Mouse (Mus musculus) urinary bladder, adult 18-20 months (tissue): ENCODE measurements at regions not wholly inside any gene's neighbourhood (a gene's known extent, or its start where the extent isn't known, plus 50 kb on each side); places are given as distances from the start of the nearest gene placed in this dataset.

Experiments
- DNase-seq, 2 experiments: peaks; one replicate each; pipeline ENCODE4 v3.0.0; 2022; ENCODE audit warnings: low spot score in 2 of 2, mixed read lengths in 2 of 2

DNA sequence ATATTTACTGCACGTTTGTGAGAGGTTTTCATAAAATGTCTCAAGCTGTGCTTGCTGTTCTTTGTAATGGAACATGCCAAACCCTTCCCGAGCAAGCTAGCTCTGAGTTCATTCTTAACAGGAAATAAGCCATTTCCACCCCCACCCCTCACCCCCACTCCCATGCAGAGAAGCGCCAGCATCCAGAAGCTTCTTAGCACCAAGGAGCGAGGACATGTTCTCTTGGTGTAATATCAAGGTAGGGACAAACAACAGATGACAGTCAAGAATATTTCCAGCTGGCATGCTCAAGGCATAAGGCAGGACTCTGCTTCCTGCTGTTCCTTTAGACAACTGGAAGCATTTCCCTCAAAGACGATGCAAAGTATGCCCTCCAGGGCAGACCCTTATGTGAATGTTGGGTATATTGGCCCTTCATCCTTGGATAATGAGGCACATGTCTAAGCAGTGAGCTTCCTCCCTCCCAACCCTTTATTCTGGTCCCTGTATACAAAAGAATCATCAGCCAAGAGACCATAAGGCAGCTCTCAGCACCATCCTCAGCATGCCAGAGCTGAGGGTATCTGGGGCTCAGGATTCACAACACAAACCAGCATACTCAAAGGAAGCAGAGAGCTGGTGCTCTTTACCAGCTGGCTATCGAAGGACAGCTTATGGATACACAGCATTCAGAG lies 205.2 kb upstream of the Ppp2r2d start:
- DNase-seq, result no peak

DNA sequence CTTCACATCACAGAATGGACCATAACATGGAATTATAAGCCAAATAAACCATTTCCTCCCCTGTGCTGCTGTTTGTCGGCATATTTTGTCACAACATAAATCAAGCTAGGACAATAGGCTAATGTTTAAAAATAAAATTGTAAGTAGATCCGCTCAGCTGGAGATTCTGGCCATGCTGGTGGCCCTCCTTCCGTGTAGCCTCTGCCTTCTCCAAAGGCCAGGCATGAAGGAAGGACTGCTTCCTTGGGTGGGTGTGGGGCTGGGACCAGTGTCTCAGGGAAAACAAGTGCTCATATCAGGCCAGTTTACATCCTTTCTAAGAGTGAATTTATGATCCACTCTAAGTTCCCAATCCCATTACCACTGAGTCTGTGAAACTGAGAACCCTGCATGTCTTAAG lies 206.3 kb upstream of the Ppp2r2d start:
- no peak for DNase-seq

GRCm38 (mm10) chr7:138626061-138626460 lies 219.8 kb upstream of the Ppp2r2d start:
- peak; percentile 56 to 72 for DNase-seq

- no peak for DNase-seq
These were observed 223.5 kb upstream of the Tcerg1l start for GRCm38 (mm10) chr7:138620896-138621655.

- DNase-seq, result no peak
These were observed 222.7 kb upstream of the Tcerg1l start for GRCm38 (mm10) chr7:138620080-138620684.

DNA sequence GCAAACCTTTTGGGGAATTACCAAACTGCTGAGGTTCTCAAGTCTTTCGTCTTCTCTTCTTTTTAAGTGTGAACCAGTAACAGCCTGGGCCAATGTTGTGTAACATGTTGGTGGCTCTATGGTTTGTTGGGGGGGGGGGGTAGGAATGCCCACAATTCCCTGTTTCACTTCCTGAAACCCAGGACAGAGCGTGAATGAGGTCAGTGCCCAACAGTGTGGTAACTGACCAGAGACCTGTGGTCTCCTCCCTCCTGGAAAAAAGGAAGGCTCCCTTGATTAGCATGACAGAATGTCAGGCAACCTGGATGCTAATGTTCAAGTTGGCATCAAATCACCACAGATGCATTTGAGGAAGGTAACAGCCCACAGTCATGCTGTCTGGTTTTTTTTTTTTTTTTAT lies 218.9 kb upstream of the Tcerg1l start:
- DNase-seq, result no peak

- no peak for DNase-seq
These were observed 212.1 kb upstream of the Tcerg1l start for GRCm38 (mm10) chr7:138609605-138610004.

DNA sequence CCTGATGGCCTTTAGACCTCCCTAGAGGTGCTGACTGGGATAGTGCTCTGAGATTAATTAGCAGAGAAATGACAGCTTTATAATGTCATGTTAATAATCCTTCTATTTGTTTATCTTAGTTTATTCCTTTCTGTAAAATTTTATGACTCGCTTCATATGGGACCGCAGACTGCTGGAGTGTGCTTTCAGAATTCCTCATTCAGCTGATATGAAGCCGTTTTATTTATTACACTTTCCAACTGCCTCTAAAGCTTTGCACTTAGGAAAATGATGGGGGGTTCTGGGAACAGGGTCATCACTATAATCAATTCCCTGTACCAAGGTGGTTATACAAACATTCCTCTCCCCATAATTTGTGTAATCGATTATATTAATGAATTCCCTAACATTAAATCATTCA lies 211.6 kb upstream of the Tcerg1l start:
- no peak for DNase-seq

- no peak for DNase-seq
These were observed 208.9 kb upstream of the Tcerg1l start for GRCm38 (mm10) chr7:138606363-138606964.

DNA sequence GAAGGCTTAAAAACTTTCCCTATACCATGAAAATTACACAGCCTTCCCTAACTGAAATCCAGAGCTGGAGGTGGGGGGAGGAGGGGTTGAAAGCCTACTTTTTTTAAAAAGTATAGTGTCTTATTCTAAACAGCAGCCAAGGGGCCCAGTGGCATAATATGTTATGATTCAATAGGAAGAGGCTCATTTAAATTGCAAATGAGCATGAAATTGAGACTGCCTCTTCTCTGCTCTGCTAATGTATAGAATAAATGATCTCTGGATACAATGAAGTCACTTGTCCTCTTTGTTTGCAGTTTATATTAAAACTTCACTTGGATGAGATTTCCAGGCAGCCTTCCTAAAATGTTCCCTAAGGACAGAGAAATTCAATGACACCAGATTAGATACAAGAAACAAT lies 208.4 kb upstream of the Tcerg1l start:
- no peak for DNase-seq

- no peak for DNase-seq
These were observed 204.2 kb upstream of the Tcerg1l start for GRCm38 (mm10) chr7:138601749-138602148.

- no peak for DNase-seq
These were observed 195.8 kb upstream of the Tcerg1l start for GRCm38 (mm10) chr7:138593344-138593743.

- no peak for DNase-seq
These were observed 169.8 kb upstream of the Tcerg1l start for GRCm38 (mm10) chr7:138567352-138567751.

GRCm38 (mm10) chr7:138551629-138552028 lies 154.1 kb upstream of the Tcerg1l start:
- DNase-seq, result no peak

- DNase-seq, result no peak
These were observed 150.4 kb upstream of the Tcerg1l start for GRCm38 (mm10) chr7:138547881-138548280.

DNA sequence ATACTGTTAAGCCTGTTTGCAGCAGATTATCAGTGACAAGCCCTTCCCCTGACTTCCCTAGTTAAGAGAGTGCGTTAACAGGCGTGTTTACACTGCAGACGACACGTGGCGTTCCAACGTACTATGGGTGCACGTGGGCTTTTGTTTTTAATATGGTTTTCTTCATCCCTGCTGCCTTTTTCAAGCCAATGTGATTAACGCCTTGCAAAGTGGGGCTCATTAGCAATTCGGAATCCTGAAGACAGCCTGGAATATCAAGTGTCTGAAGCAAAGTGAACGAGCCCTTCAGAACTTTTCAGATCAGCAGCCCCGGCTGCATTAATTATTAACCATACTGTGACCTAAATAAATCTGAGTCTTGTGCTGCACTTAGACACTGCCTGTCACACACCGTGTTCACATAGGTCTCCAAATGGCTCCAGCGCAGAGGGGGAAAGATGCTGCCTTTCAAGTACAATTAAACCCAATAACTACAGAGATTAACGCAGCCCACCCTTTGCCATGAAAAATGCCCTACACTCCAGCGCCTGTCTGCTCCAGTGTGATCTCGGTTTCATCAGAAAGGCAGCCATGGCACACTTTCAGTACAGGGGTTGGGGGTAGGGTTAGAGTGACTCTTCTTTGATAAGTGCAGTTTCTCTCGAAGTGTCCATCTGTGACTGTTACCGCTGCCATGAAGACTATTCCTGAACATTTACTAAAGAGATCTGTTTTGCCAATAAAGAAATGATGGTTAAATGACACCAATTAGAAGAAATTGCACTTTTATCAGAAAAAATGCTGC lies 140.7 kb upstream of the Tcerg1l start:
- no peak for DNase-seq

DNA sequence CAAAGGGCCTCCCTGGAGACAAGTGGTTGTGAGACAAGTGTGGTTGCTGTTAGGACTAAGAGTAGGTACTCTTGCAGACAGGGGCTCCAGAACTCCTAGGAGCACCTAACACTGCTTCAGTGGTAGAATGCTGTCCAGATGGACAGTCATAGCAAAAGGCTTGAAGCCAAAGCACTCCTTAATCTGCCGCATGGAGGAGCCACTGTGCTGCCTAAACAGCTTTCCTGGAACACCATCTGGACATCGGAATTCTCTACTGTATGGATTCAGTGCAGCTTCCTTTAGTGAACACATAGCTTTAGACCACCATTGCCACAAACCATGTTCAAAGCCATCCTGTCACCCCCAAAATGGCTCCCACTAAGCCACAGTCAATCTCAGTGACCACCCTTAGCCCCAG lies 128.6 kb upstream of the Tcerg1l start:
- DNase-seq, result no peak

GRCm38 (mm10) chr7:138524936-138525335 lies 127.4 kb upstream of the Tcerg1l start:
- no peak for DNase-seq

DNA sequence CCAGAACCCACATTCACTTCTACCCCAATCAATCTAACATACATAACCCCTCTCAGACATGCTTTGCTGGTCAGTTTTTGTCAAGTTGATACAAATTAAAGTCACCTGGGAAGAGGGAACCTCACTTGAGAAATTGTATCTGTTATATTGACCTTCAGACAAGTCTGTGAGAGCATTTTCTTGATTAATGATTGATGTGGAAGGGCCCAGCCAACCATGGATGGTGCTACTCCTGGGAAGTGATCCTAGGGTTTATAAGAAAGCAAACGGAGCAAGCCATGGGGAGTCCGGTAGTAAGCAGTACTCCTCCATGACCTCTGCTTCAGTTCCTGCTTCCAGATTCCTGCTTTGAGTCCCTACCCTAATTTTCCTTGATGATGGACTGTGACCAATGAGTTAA lies 116.6 kb upstream of the Tcerg1l start:
- no peak for DNase-seq

- no peak for DNase-seq
These were observed 107.7 kb upstream of the Tcerg1l start for GRCm38 (mm10) chr7:138505205-138505604.

- DNase-seq, result no peak
These were observed 106.5 kb upstream of the Tcerg1l start for GRCm38 (mm10) chr7:138503986-138504385.

DNA sequence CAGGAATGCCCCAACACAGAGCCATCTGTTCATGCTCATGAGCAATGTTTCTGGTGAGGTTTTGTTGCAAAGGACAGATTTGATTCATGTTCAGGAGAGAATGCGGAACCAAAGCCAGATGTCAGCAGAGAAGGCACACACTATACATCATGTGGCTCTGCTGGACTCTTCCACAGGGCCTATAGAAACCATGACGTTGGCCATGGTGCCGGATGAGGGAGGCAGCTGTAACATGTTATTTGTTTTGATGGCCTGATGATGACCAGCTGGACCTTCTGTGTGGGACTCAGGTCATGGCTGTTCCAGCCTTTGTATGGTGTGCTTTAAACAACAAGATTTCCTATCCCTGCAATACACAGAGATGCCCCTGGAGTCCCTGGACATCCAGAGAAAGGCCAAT lies 105.5 kb upstream of the Tcerg1l start:
- no peak for DNase-seq
